Mouse (Mus musculus): Measurements from ENCODE around the gene Etl4. TPM values are rescaled to one million over a fixed set of nuclear protein-coding genes. Genes with fewer than 3 reads are reported as not detected.

Gene Etl4
- polyA plus RNA-seq (2017; shearing (Covaris generic)) = 0.23 TPM

GRCm38 (mm10) chr2:19909171-19909899, at the start of gene Etl4:
Gene Etl4 (plus strand): TSS chr2:19909780.

